Mouse (Mus musculus) T-helper 1 cell (primary cell): ENCODE measurements around the gene Angpt4.

Experiments
- in situ Hi-C: fragments of 300-600 bp; cut with MboI, MseI; formaldehyde crosslinking; loops from one replicate; pipeline ENCODE4 v1.15.1; 2025; ENCODE audit warnings: high pct_unique_total_duplicates

The Angpt4 gene

DNA sequence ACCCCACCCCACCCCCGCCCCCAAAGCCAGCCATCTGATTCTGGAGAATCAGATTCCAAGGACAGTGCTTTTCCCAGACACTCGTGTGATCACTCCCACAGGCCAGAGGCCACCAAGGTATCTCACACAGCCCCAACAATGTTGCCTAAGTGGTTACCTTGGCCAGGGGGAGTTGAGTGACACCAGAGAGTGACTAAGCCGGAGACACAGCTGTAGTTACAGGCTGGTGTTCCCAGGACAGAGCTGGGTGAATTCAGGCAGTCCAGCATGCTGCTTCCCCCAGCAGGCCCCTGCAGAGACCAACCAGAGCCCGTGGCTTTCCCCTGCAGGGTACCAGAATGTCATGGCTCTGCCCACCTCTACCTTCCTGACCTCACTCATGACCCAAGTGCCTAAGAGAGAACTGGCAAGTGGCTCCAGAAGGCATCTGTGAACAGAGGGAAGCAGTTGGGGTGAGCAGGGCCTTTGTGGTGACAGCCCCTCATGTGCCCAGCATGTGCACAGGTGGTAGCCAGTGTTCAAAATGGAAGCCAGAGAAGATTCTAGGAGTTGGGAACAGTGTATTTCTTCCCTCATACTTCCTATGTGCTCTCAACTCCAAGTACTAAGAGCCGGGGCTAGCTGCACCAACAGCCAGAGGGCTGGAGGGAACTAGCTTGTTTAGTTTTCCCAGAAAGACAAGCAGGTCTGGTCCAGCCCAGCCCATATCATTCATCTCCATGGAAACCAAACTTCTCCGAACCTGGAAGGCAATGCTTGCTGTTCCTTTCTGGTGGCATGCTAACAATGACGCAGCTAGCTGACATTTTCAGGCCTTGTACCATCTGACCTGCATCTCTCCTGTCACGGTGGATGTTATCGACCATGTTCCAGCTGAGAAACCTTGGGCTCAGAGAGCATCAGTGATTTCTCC, 50.5 kb downstream of the Angpt4 start:
- in situ Hi-C loops = loop anchor here (10.0 kb wide), 1 partner anchor 1217 kb away; the partner anchor contains the start of gene Entpd6

DNA sequence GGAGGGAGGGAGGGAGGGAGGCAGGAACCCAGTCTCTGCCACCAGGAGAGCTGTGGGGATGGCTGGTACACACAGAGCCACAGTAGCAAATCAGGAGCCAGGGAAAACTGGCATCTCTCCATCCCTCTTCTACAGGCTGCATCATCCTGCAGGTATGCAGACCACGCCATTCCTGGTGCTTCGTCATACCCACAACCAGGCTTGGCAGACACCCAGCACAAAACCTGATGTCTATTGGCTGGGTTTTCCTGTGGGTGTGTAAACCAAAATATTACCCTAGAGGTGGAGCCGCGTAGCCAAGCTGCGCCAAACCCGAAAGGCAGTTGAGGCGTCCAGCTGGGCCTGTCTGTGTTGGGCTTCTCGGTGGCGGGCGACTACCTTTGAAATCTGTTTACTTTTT, 51.5 kb downstream of the Angpt4 start:
- in situ Hi-C loops = loop anchor here (10.0 kb wide), 1 partner anchor 1218 kb away; the partner anchor contains the start of gene Entpd6

DNA sequence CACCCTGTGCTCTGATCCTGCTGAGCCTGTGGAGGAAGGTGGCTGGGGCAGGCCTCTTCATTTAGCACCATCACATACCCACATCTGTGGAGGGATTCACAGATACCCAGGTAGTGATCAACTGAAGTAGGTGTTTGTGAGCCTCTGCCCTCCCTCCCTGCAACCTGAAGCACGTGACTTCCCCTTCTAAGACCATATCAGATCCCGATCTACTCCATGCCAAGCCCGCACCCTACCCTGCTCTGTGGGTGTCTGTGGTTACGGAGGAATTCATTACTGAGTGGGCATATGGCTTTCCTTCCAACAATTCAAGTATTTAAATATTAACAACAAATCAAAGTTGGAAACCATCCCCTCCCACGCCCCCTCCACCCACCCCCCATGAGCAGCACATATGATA, 52.3 kb downstream of the Angpt4 start:
- in situ Hi-C loops = loop anchor here (10.0 kb wide), 1 partner anchor 1219 kb away; the partner anchor contains the start of gene Entpd6

DNA sequence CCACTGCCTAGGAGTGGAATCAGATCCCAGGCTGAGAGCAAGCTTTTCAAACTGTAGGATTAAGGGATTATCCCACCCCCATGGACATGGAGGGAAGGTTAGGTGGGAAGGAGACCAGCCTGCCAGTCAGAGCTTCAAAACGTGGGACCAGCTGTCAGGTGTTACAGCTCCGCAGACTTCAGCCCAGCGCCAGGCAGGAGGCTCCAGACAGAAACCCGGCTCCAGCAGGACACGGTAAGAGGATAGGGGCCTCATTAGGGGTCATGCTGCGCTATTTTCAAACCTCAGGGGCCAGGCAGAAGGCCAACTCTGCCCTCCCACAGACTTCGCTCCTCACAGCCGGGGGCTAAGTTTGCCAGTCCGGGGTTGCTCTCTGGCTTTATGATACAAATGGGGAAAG, 53.0 kb downstream of the Angpt4 start:
- in situ Hi-C loops = loop anchor here (10.0 kb wide), 1 partner anchor 1219 kb away; the partner anchor contains the start of gene Entpd6

DNA sequence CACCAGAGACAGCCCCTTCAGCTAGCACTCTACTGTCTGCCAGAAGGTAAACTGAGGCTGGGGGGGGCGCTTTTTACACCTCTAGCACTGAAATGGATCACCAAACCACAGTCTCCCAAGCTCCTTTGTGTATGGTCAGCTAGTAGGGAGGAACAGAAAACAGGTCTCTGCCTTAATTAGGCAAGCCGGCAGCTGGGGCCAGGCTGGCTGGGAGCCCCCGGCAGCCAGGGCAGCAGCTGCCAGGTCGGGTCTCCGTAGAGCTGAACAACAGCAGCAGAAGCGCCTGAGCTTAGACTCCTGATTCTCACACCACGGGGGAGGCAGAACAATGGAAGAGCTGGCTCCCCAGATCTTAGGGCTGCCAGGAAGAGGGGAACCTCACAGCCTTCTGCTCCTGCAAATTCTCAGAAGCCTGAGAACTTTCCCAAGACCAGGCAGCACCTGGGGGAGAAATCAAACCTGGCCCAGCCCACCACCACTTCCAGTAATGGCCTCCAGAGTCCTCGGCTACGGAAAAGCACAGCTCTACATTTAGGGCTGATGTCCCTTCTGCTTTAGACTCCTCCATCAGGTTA, 56.3 kb downstream of the Angpt4 start:
- in situ Hi-C loops = loop anchor here (10.0 kb wide), 1 partner anchor 1222 kb away; the partner anchor contains the start of gene Entpd6

DNA sequence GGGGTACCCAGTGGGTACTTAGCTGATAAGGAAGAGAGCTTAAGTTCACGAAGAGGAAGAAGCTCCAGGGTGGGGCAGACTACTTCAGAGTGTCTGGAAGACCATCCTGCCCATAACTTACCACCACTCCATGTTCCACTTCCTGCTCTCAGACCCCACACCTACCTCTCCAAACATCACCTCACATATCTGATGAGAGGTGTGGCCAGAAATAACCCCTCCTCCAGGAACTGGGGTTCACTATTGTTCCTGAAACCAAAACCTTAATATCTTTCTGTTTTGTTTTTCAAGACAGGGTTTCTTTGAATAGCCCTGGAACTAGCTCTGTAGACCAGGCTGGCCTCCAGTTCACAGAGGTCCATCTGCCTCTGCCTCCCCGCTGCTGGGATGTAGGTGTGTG, 56.8 kb downstream of the Angpt4 start:
- in situ Hi-C loops = loop anchor here (10.0 kb wide), 1 partner anchor 1223 kb away; the partner anchor contains the start of gene Entpd6

DNA sequence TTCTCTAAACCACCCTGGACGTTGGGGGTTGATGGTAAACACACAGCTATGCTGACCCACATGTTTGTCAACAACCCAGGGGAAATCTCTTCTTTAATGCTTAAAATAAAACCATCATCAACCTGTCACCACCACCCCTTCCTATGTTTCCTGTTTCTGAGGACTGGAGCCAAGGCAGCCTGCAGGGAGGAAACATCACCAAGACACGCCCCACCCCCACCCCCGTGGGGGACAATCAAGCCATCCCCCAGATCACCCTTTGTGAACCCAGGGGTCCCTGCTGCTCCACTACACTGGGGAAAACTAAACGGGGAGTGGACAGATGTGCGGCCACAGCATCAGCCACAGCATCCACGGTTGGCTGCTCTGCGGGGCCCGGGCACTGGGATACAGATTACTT, 57.4 kb downstream of the Angpt4 start:
- in situ Hi-C loops = loop anchor here (10.0 kb wide), 1 partner anchor 1224 kb away; the partner anchor contains the start of gene Entpd6

DNA sequence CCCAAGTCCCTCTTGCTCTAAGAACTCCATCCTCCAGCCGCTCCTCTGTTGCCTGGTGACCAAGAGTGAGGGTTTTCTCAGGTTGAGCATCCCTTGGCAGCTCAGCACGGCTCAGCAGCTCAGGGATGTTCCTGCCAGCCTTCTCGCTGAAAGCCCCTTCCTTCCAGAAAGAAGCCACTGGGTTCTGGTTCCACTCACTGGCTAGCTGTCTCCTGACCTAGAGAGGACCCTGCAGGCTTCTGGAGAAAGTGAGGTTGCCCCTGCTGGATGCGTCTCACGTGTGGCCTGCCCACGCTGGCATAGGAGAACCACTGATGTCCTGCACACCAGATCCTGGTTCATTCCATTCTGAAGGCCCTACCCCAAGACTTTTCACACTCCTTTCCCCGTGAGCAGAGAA, 58.0 kb downstream of the Angpt4 start:
- in situ Hi-C loops = loop anchor here (10.0 kb wide), 1 partner anchor 1224 kb away; the partner anchor contains the start of gene Entpd6

DNA sequence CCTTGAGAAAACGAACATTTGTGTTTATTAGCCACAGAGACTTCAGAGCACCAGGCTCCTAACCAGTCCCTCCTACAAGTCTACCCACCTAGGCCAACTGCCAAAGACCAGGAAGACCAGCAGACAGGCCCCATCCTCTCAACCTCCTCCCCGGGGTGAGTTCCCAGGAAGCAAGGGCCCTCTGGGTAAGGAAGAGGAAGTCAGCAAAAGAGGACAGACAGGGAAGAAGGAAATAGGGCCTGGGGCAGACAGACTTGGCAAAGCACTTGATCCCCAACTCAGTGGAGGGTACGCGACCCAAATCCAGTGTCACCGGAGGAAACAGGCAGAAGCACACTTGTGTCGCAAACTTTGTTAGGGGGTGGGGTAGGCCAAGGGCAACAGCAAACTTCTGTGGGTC, 58.4 kb downstream of the Angpt4 start:
- in situ Hi-C loops = loop anchor here (10.0 kb wide), 1 partner anchor 1225 kb away; the partner anchor contains the start of gene Entpd6

DNA sequence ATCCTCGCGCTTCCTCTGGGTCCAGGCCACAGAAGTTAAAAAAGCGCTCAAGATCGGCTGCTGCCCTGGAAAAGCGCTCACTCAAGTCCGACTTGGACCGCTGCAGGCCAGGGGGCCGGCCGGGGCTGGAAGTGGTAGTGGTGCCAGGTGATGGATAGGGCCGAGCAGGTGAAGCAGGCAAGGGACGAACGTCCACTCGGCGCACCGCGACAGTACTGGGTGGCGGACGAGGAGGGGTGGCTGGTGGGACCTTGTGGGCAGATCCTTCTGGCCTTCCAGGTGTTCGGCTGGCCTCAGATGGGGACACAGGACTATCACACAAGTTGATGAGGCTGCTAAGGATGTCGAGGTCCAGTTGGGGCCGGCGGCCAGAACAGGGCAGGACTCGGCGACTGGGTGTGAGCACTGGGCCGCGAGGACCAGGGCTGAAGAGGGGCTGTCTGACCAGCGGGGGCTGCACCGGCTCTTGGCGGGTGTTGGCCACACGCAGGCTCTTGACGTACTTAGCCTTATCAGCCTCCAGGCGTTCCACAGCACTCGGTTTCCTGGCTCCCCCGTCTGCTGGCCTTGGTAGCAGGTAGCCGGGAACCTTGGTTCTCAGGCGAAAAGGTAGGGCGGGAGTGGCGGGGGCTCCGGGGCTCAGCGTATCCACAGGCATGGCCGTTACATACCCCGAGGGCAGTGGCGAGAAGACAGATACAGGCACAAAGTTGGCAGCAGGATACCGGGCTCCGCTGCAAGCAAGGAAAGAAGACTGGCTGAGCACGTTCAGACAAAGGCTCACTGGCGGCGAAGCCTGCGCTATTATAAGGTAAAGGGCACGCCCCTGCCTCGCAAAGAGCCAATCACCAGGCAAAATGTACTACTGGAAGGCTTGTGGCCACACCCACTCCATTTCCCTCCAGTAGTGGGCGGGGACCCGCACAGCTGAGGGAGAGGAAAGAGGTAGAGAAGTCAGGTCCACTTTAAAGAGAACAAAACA, 59.5 kb downstream of the Angpt4 start:
- in situ Hi-C loops = loop anchor here (10.0 kb wide), 2 partner anchors 364 to 1066 kb away; partner anchors contain the start of genes Abhd12, Gins1 and Rbck1

DNA sequence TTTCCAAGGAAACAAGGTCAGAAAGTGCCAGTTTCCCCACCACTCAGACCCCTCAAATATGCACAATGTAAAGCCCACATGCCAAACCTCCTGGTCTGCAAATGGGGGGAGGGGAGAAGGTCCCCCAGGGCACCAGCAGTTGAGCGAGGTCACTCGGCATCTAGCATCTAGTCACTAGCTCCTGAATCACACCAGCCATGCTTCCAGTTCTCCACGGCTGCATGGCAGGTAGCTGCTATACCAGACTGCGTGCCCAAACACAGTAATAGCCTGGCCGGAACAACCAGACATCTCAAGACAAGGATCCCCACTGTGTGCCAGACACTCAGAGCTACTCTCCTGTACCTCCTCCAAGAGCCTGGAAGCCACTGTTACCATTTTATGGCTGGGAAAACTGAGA, 60.7 kb downstream of the Angpt4 start:
- in situ Hi-C loops = loop anchor here (10.0 kb wide), 2 partner anchors 363 to 1067 kb away; partner anchors contain the start of genes Abhd12, Gins1 and Rbck1

DNA sequence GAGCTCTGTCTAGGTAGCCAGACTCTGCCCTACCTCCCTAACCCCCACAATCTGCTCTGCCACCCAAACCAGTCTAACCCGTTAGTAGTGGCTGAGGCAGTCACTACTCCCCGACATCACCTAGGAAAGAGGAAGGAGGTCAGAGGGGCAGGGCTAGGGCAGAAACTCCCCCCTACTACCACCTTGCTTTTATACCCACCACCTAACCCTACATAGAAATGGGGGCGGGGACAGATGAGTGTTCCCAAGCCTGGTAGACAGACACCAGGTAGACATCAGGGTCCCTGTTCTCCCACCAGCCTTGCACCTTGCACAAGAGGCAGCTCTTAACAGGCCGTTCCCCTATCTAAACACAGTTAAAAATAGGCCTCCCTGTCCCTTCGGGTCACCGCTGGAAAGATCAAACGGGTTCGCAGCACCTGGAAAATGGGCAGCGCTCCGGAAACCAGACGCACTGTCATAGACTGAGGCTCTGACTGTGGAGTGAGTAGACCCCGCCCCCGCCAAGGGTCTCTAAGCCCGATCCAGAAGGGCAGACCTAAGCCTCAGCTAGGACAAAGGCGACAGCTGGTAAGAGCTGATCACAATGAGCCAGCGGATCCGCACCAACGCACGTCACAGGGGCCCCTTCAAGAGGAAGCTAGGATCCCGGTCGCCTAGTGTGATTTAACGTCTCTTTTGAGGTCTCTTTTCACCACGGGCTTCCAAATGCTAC, 62.0 kb downstream of the Angpt4 start:
- in situ Hi-C loops = loop anchor here (10.0 kb wide), 2 partner anchors 362 to 1068 kb away; partner anchors contain the start of genes Abhd12, Gins1 and Rbck1

DNA sequence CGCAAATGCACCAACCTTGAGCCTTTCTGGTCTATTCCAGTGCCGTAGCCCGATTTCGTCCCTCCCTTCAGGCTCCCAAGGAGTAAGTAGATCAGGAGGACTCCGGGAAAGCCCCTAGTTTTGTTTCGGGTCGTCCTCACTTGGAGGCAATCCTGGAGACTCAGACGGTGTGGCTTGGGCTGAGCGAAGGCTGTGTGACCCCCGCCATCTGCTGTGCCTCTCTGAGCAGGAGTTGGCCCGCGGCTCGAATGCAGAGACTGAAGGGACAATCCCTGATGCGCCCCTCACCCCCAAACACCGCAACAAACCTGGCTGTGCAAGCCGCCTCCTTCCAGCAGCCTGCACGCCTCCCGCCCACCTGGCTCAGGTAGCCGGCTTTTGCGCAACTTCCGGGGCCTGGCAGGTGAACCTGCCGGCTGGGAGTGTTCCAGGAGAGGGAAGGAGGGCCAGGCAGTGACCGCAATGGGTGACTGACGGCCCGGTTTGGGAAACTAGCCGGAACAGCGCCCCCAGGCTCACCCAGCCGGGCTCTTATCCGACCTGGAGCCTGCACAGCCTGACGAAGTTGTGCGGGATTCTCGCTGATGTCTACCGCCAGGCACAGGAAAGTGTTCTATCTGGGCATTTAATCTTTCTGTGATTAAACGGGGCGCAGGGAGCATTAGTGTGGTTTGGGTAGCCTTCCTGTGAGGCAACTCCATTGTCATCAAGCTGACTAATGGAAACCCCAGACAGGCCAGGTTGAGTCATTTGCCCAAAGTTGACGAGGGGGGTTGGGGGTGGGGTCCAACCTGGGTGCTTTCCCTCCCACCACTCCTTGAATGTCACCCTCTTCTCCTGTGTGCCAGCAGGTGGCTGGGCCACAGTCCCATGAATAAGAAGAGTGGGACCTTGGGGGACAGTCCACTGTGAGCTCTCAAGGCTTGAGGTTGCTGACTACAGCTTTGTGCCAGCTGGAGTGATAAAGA, 62.9 kb downstream of the Angpt4 start:
- in situ Hi-C loops = loop anchor here (10.0 kb wide), 2 partner anchors 361 to 1069 kb away; partner anchors contain the start of genes Abhd12, Gins1 and Rbck1

DNA sequence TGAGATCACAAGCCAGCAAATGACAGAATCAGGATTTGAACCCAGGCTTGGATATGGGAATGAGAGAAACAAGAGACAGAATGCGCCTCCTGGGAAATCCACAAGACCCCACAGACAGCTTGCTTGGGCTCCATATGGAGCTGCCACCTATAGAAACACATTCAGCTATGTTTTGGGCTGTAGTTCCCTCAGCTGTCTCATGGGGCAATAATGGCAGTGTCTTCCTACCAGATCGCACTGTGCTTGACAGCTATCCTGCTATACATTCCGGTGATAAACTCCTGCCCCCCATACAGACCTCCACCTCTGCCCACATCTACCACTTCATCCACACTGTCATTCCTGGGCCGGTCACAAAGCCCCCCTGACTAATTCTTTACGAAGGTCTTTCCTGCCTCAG, 64.3 kb downstream of the Angpt4 start:
- in situ Hi-C loops = loop anchor here (10.0 to 25.0 kb wide), 3 partner anchors 360 to 1070 kb away; partner anchors contain the start of genes Abhd12, Gins1 and Rbck1

DNA sequence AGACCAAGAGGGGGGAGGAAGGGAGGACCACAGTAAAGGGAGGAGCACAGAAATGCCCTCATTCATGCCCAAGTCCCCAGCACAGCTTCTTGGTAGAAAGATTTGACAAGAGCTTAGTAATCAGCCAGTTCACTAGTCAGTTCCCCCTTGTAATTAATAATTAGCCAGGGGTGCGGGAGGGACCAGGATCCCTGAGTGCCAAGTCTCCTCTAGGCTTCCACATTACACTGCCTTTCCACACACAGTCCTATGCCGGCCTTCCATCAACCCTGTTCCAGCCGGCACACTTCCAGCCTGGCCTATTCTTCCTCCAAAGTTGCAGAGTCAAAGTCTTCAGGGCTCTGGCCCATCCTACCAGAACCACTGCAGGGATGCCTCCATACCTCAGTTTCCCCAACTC, 65.1 kb downstream of the Angpt4 start:
- in situ Hi-C loops = loop anchor here (10.0 to 25.0 kb wide), 3 partner anchors 359 to 1071 kb away; partner anchors contain the start of genes Abhd12, Gins1 and Rbck1

DNA sequence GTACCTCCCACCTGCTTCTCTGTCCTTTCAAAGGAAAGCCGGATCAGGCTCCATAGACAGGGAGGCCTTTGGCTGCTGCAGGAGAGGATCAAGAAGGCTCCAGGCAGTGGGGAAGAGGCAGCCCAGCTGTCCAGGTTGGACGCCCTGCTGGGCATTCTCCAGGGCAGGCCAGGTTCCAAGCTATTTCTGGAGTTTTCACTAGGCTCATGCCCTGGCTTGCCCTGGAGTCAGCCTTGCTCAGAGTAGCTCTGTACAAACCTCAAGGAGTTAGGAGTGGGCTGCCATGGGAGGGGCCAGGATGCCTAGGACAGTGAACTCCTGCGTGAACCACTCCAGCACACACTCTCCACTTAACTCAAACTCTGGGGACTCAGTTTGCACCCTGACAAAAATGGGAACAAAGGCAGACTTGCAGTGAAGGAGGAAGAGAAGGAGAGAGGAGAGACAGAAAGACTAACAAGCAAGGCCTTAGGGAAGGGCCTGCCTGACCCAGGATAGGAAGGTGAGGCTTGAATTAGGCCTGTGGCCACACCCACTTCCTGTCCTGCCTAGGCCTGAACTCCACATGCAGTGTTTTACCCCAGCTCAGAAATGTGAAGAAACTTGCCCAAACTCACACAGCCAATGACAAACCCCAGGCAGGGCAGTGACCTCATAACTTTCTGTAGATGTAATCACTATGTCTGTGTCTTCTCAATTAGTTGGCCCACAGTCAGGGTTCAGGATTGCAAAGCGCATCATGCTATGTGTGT, 66.9 kb downstream of the Angpt4 start:
- in situ Hi-C loops = loop anchor here (10.0 to 25.0 kb wide), 3 partner anchors 357 to 1073 kb away; partner anchors contain the start of genes Abhd12, Gins1 and Rbck1

DNA sequence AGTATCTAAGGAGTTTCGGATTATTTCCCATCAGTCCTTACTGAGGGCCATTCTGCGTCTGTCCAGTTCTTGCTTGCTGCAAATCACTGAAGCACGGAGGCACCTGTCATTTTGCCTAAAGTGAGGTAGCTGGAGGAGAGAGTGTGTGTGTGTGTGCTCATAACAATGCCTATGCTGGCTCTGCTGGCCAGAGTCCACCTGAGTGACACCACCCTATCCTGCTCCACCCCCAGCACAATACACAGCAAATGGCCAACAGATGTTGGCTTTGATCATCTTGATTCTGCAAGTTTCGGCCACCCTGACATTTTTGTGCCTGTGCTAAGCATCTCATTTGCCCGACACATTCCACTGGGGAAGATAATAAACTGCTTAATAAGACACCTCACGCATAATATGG, 67.5 kb downstream of the Angpt4 start:
- in situ Hi-C loops = loop anchor here (10.0 to 25.0 kb wide), 3 partner anchors 356 to 1074 kb away; partner anchors contain the start of genes Abhd12, Gins1 and Rbck1
